Mouse (Mus musculus): Measurements from ENCODE around the gene Btbd35f11.
A peak's percentile ranks its signal among the peaks of the same experiment; 100 is the strongest.
"Not testable (repeated sequence)": the region's sequence is repeated elsewhere in the genome, so short reads cannot be mapped to it uniquely, and the experiment has no call there.

Gene Btbd35f11

GRCm38 (mm10) chrX:3443590-3443989 is at the start of gene Btbd35f11:
TSS of gene Btbd35f11 (minus strand) at chrX:3443690.
- DNase-seq = not testable (repeated sequence)

GRCm38 (mm10) chrX:3409946-3410345 is 33.5 kb downstream of the Btbd35f11 start:
- peak in 1 of 2 experiments; percentile 2 for DNase-seq
